Mouse (Mus musculus) kidney, embryonic 14.5 days (tissue): ENCODE results near the gene Hmgcs2. TPM values are rescaled to one million over a fixed set of nuclear protein-coding genes. Genes with fewer than 3 reads are reported as not detected.
"Not testable (repeated sequence)": the region's sequence is repeated elsewhere in the genome, so short reads cannot be mapped to it uniquely, and the experiment has no call there.

Experiments
- ATAC-seq: fragments of 200-750 bp; cut with Nextera tagmentation; 2 replicates; pipeline ENCODE4 v1.8.0; 2017; ENCODE audit warnings: moderate number of reproducible peaks, mild to moderate bottlenecking, moderate TSS enrichment, moderate library complexity; ENCODE audit not compliant: low FRiP score, low TSS enrichment
- H3K27ac ChIP-seq: fragments of 300-500 bp; sonication (generic); 2 replicates; pipeline ENCODE4 v1.5.1; 2014; ENCODE audit warnings: low read depth, mild to moderate bottlenecking, low read length, moderate library complexity, mixed read lengths
- H3K27me3 ChIP-seq: fragments of 300-500 bp; sonication (generic); 2 replicates; pipeline ENCODE4 v1.6.1; 2014; ENCODE audit warnings: mild to moderate bottlenecking, low read length; ENCODE audit not compliant: control insufficient read depth, insufficient read depth
- H3K36me3 ChIP-seq: fragments of 300-500 bp; sonication (generic); 2 replicates; pipeline ENCODE4 v1.6.1; 2014; ENCODE audit warnings: low read length, mixed read lengths; ENCODE audit not compliant: control insufficient read depth, insufficient read depth
- H3K4me1 ChIP-seq: fragments of 300-500 bp; sonication (generic); 2 replicates; pipeline ENCODE4 v1.6.1; 2014; ENCODE audit warnings: low read length, mixed read lengths; ENCODE audit not compliant: control insufficient read depth, insufficient read depth
- H3K4me2 ChIP-seq: fragments of 300-500 bp; sonication (generic); replicated peaks from 2 replicates; pipeline ENCODE4 v1.6.1; 2014; ENCODE audit warnings: low read depth, mild to moderate bottlenecking, low read length
- H3K4me3 ChIP-seq: fragments of 300-500 bp; sonication (generic); 2 replicates; pipeline ENCODE4 v1.5.1; 2014; ENCODE audit warnings: mild to moderate bottlenecking, low read length
- H3K9ac ChIP-seq: fragments of 300-500 bp; sonication (generic); 2 replicates; pipeline ENCODE4 v1.6.1; 2014; ENCODE audit warnings: low read depth, mild to moderate bottlenecking, low read length, moderate library complexity
- H3K9me3 ChIP-seq: fragments of 300-500 bp; sonication (generic); 2 replicates; pipeline ENCODE4 v1.6.1; 2016; ENCODE audit warnings: low read length; ENCODE audit not compliant: control insufficient read depth
- WGBS: fragments of 180-500 bp; shearing (Covaris S2); extraction: QIAGEN DNeasy Blood & Tissue Kit; methylation state at CpG from one replicate; pipeline ENCODE4 v1.1.7; 2014; 5-methylcytosine and 5-hydroxymethylcytosine counted together
- polyA plus RNA-seq: library from polyadenylated mRNA; unstranded; fragments of >200 nt; fragmentation: Nextera tagmentation; extraction: Ambion mirVana; gene quantifications from 2 replicates; pipeline ENCODE4 v1.2.1, GENCODE M21; 2014

The Hmgcs2 gene
- polyA plus RNA-seq, 1 experiment from 2014 or later: 6.4 TPM

DNA sequence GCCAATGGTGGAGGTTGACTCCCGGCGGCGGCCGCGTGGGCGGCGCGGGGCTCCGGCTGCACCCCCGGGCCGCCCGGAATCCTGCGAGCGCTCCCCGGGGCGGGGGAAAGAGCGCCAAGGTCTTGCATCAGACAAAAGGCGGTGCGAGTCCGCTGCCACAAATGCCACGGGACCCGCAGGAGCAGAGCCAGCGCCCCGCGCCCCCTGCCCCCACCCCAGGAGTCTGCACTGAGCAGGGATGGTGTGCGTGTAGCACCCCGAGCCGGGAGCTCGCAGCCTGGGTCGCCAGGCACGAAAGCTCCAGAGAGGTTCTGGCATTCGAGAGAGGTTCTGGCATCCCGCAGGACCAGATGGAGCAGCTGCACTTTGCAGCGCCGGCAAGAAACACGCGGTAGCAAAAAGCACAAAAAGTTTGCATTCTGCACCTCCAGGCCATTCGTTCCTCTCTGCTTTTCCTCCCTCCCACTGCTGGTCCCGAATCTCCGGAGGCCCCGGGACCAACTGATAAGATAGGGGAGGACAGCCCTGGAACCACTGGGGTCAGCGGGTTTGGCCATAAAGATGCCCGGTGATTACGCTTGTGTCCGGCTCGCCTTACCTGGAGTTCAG is 59.0 kb downstream of the Hmgcs2 start:
- peak overlapping the region; percentile 87 for H3K4me2 ChIP-seq
- H3K4me1 ChIP-seq: peaks cover 30% of the 10 kb centered on the region
- H3K4me3 ChIP-seq: peak overlapping the region; percentile 74
- ATAC-seq: peak; percentile 51; the same call in 1 of the 2 replicates
- H3K9ac ChIP-seq: peak overlapping the region; percentile 81
- H3K27me3 ChIP-seq: no peaks in the 10 kb centered on the region
- peaks cover 7% of the 10 kb centered on the region for H3K36me3 ChIP-seq
- H3K9me3 ChIP-seq: no peaks in the 10 kb centered on the region
- H3K27ac ChIP-seq: peak overlapping the region; percentile 85
- 1% methylated on average over 46 of the region's 46 CpGs for WGBS

DNA sequence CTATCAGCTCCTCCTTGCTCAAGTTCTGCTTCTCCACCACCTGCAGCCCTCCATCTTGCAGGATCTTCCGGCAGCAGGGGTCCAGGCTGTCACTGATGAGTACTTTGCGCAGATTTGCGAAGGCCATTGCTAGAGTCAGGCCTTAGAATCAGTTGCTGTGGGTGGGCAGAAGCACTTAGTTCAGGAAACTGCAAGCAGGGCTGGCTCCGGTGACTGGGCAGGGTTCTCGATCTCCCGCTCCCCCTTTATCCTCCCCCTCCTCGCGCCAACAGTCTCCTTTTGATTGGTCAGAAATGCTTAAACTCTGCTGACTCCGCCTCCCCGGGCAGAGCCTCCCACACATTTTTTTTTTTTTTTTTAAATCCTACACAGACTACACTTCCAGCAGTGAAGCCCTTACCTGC is 59.5 kb downstream of the Hmgcs2 start, which contains the start of gene Phgdh:
Gene Phgdh, minus strand, starts transcription at position 285 of the 404 bp plus-strand sequence.
- Histone ChIP-seq H3K27ac (peak within 1 kb of the TSS; percentile 85), H3K9ac (peak within 1 kb of the TSS; percentile 81), H3K4me1 (peaks cover 30% of the 10 kb centered on the region), H3K4me3 (peak within 1 kb of the TSS; percentile 74), H3K4me2 (peak within 1 kb of the TSS; percentile 87)
- WGBS: 0% methylated on average over 10 of the region's 10 CpGs
- not testable (repeated sequence) for H3K9me3 ChIP-seq, H3K27me3 ChIP-seq, H3K36me3 ChIP-seq
- ATAC-seq: peak; percentile 87

- H3K27ac ChIP-seq: no peak overlapping the region
- H3K4me3 ChIP-seq: no peak overlapping the region
- H3K36me3 ChIP-seq: no peaks in the 10 kb centered on the region
- no peaks in the 10 kb centered on the region for H3K27me3 ChIP-seq
- H3K4me2 ChIP-seq: no peak overlapping the region
- H3K4me1 ChIP-seq: peaks cover 30% of the 10 kb centered on the region
- ATAC-seq: no peak
- whole genome bisulfite sequencing: 86% methylated on average over 17 of the region's 17 CpGs
- H3K9me3 ChIP-seq: no peaks in the 10 kb centered on the region
- no peak overlapping the region for H3K9ac ChIP-seq
Measured at GRCm38 (mm10) chr3:98340818-98341594, 60.8 kb downstream of the Hmgcs2 start.

- H3K9me3 ChIP-seq: no peaks in the 10 kb centered on the region
- H3K9ac ChIP-seq: no peak overlapping the region
- no peaks in the 10 kb centered on the region for H3K36me3 ChIP-seq
- no peak overlapping the region for H3K4me2 ChIP-seq
- H3K27me3 ChIP-seq: no peaks in the 10 kb centered on the region
- H3K27ac ChIP-seq: no peak overlapping the region
- 80% methylated on average over 3 of the region's 3 CpGs for WGBS
- H3K4me3 ChIP-seq: no peak overlapping the region
- peaks cover 9% of the 10 kb centered on the region for H3K4me1 ChIP-seq
- ATAC-seq: no peak
Measured at GRCm38 (mm10) chr3:98343235-98343634, 63.0 kb downstream of the Hmgcs2 start.

DNA sequence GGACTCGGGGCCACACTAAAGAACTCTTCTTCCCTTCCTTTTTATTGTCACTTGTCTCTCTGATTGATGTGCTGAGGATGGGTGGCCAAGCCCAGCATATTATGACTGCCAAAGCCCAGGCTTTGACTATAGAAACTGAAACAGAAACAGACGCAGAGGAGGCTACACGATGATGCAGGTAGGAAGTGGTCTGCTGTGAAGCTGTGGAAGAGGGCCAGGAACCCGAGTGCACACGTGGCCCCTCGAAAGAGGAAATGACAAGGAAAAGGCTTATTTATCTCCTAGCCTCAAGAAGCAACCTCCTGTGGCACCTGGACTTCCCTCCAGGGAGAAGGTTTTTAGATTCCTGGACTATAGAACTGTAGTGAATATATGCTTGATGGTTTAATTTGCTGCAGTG is 67.9 kb downstream of the Hmgcs2 start:
- 0 out of 2 replicates have a peak, but pooled peaks cover 6% of the 10 kb centered on the region for H3K4me1 ChIP-seq
- H3K27ac ChIP-seq: no peak overlapping the region
- H3K4me3 ChIP-seq: no peak overlapping the region
- H3K4me2 ChIP-seq: no peak overlapping the region
- 64% methylated on average over 6 of the region's 6 CpGs for WGBS
- no peak for ATAC-seq
- H3K9ac ChIP-seq: no peak overlapping the region
- no peaks in the 10 kb centered on the region for H3K9me3 ChIP-seq
- no peaks in the 10 kb centered on the region for H3K36me3 ChIP-seq
- H3K27me3 ChIP-seq: no peaks in the 10 kb centered on the region

- H3K9me3 ChIP-seq: no peaks in the 10 kb centered on the region
- H3K9ac ChIP-seq: no peak overlapping the region
- no peak overlapping the region for H3K4me3 ChIP-seq
- no peaks in the 10 kb centered on the region for H3K27me3 ChIP-seq
- H3K4me2 ChIP-seq: no peak overlapping the region
- H3K27ac ChIP-seq: no peak overlapping the region
- ATAC-seq: peak; percentile 59
- 0 out of 2 replicates have a peak, but pooled peaks cover 6% of the 10 kb centered on the region for H3K4me1 ChIP-seq
- 32% methylated on average over 8 of the region's 8 CpGs for WGBS
- no peaks in the 10 kb centered on the region for H3K36me3 ChIP-seq
Measured at GRCm38 (mm10) chr3:98348705-98349104, 68.5 kb downstream of the Hmgcs2 start.

- no peak overlapping the region for H3K4me3 ChIP-seq
- no peak overlapping the region for H3K27ac ChIP-seq
- ATAC-seq: no peak
- H3K9me3 ChIP-seq: no peaks in the 10 kb centered on the region
- H3K27me3 ChIP-seq: no peaks in the 10 kb centered on the region
- H3K4me2 ChIP-seq: no peak overlapping the region
- no peak overlapping the region for H3K9ac ChIP-seq
- no peaks in the 10 kb centered on the region for H3K36me3 ChIP-seq
- 0 out of 2 replicates have a peak, but pooled peaks cover 6% of the 10 kb centered on the region for H3K4me1 ChIP-seq
- 30% methylated on average over 7 of the region's 7 CpGs for WGBS
Measured at GRCm38 (mm10) chr3:98353892-98354291, 73.7 kb downstream of the Hmgcs2 start.

- 54% methylated on average over 10 of the region's 10 CpGs for WGBS
- ATAC-seq: peak; percentile 85
Measured at GRCm38 (mm10) chr3:98355344-98356025, 75.2 kb downstream of the Hmgcs2 start.

More at GRCm38 (mm10) chr3:98355344-98356025, 75.2 kb downstream of the Hmgcs2 start:
- Histone ChIP-seq H3K9me3 (no peaks in the 10 kb centered on the region), H3K4me2 (no peak overlapping the region), H3K4me1 (0 out of 2 replicates have a peak, but pooled peaks cover 4% of the 10 kb centered on the region), H3K4me3 (no peak overlapping the region), H3K27me3 (no peaks in the 10 kb centered on the region), H3K27ac (peak overlapping the region; percentile 24; the same call in 1 of the 2 replicates), H3K36me3 (no peaks in the 10 kb centered on the region), H3K9ac (no peak overlapping the region)
